Mouse (Mus musculus) MEL (cell line): Measurements from ENCODE around the gene Mprip.

Experiments
- CTCF ChIP-seq, 3 experiments: IDR thresholded peaks in 2 of 3; conservative IDR thresholded peaks in 1 of 3; 2 replicates each; pipeline ENCODE4 v1.5.1; 2011 to 2012; ENCODE audit warnings: low read length in 3 of 3, low read depth in 2 of 3, mild to moderate bottlenecking in 2 of 3, improper control_type of control experiment in 1 of 3, inconsistent platforms in 1 of 3, mixed read lengths in 1 of 3, moderate library complexity in 1 of 3; ENCODE audit not compliant: control insufficient read depth in 1 of 3, insufficient read depth in 1 of 3, poor library complexity in 1 of 3, severe bottlenecking in 1 of 3
- E2F4 ChIP-seq: IDR thresholded peaks from 2 replicates; pipeline ENCODE4 v1.6.1; 2011; ENCODE audit warnings: low read depth, low read length, improper control_type of control experiment, borderline replicate concordance
- KAT2A ChIP-seq: conservative IDR thresholded peaks from 2 replicates; pipeline ENCODE4 v1.6.1; 2012; ENCODE audit warnings: low read depth, low read length, improper control_type of control experiment, inconsistent platforms
- NELFE ChIP-seq: IDR thresholded peaks from 2 replicates; pipeline ENCODE4 v1.6.1; 2011; ENCODE audit warnings: low read depth, low read length, improper control_type of control experiment
- POLR2A ChIP-seq, 2 experiments: IDR thresholded peaks; 2 replicates each; pipeline ENCODE4 v1.6.1; 2011 to 2012; ENCODE audit warnings: low read length in 2 of 2, mild to moderate bottlenecking in 2 of 2, control low read depth in 1 of 2, improper control_type of control experiment in 1 of 2, low read depth in 1 of 2, moderate library complexity in 1 of 2; ENCODE audit not compliant: control insufficient read depth in 1 of 2, insufficient read depth in 1 of 2, poor library complexity in 1 of 2
- ZMIZ1 ChIP-seq: IDR thresholded peaks from 2 replicates; pipeline ENCODE4 v1.6.1; 2012; ENCODE audit warnings: low read depth, mild to moderate bottlenecking, inconsistent platforms, low read length, improper control_type of control experiment, moderate library complexity

DNA sequence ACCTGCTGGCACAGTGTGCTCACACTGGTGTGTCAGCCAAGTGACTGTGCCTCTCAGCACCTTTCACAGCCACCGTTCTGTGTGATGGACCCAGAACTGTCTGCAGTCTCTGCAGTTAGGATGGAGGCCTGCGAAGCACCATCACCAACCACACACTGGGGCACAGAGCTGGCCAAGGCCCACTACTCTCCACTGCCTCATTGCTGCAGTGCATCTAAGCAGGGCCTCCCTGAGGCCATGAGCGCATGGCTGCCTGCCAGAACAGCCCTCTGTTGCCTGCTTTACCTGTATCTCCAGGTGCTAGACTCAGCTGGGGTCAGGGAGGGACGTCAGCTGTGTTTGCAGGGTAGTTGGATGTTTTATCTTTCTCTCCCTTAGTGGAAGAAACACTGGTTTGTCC, 83.3 kb downstream of the Mprip start:
- TF ChIP-seq E2F4 (no peak), POLR2A (IDR thresholded peaks at IDR 0.05; ENCODE audit: control insufficient read depth in 1 of 2, insufficient read depth in 1 of 2, low read depth in 1 of 2, low read length in 2 of 2, poor library complexity in 1 of 2) (no peak), KAT2A (no peak), CTCF (IDR thresholded peaks at IDR 0.05 in 2 of 3, conservative IDR thresholded peaks at IDR 0.05 in 1 of 3; ENCODE audit: control insufficient read depth in 1 of 3, insufficient read depth in 1 of 3, low read depth in 2 of 3, low read length in 3 of 3, poor library complexity in 1 of 3, severe bottlenecking in 1 of 3) (no peak), NELFE (no peak), ZMIZ1 (no peak)
